Mouse (Mus musculus): ENCODE results near the gene Filip1.

GRCm38 (mm10) chr9:79810969-79811902, 201.4 kb downstream of the Filip1 start:
- TF ChIP-seq CTCF (IDR thresholded peaks at IDR 0.05) (no peak), EP300 (IDR thresholded peaks at IDR 0.05) (no peak)
